Mouse (Mus musculus): ENCODE measurements around the gene Abca2.

GRCm38 (mm10) chr2:25456205-25456953 lies 27.9 kb downstream of the Abca2 start, which contains the start of gene Clic3:
- no peak for TF ChIP-seq CTCF (IDR thresholded peaks at IDR 0.05; ENCODE audit: borderline replicate concordance, insufficient read depth, low read length)
- TF ChIP-seq POLR2A (IDR thresholded peaks at IDR 0.05; ENCODE audit: low read depth, low read length) = no peak
